Mouse (Mus musculus) adrenal gland (tissue): ENCODE results near the gene Fam131b.

ENCODE experiments used
- intact Hi-C: fragments of 180-260 bp; cut with DNase I; formaldehyde crosslinking; loops from one replicate; pipeline ENCODE4 v1.15.1; 2025
- long read RNA-seq, 2 experiments: library from polyadenylated mRNA; unstranded; transcript quantifications; one replicate each; pipeline ENCODE4 v2.0.0; 2020; ENCODE audit warnings: borderline replicate concordance in 1 of 2; ENCODE audit not compliant: insufficient replicate concordance in 1 of 2

Fam131b gene
- long read RNA-seq, experiment 1, result 0 reads
- long read RNA-seq, experiment 2, result 0 reads

- intact Hi-C loops, result loop anchor here (5.0 to 10.0 kb wide), 2 partner anchors 97 to 560 kb away; no protein-coding TSS in a partner anchor
Measured at GRCm38 (mm10) chr6:42324482-42325267, at the start of gene Fam131b. Gene Fam131b, minus strand, starts transcription at chr6:42324643.

- intact Hi-C loops, result loop anchor here (10.0 kb wide), 1 partner anchor 109 kb away; the partner anchor contains the start of genes Casp2 and Tmem139
Measured at GRCm38 (mm10) chr6:42373669-42374430, 49.4 kb upstream of the Fam131b start.

- intact Hi-C loops, result loop anchor here (10.0 kb wide), 1 partner anchor 108 kb away; the partner anchor contains the start of genes Casp2 and Tmem139
Measured at GRCm38 (mm10) chr6:42372816-42373547, 48.5 kb upstream of the Fam131b start, which contains the start of gene Epha1. Gene Epha1, minus strand, starts transcription at chr6:42373268.

- intact Hi-C loops, result loop anchor here (10.0 kb wide), 1 partner anchor 108 kb away; the partner anchor contains the start of genes Casp2 and Tmem139
Measured at GRCm38 (mm10) chr6:42372421-42372815, 48.0 kb upstream of the Fam131b start.

- intact Hi-C loops, result loop anchor here (10.0 kb wide), 1 partner anchor 107 kb away; the partner anchor contains the start of genes Casp2 and Tmem139
Measured at GRCm38 (mm10) chr6:42372001-42372400, 47.6 kb upstream of the Fam131b start.

GRCm38 (mm10) chr6:42370630-42371363 is 46.4 kb upstream of the Fam131b start:
- intact Hi-C loops, result loop anchor here (10.0 kb wide), 1 partner anchor 106 kb away; the partner anchor contains the start of genes Casp2 and Tmem139

GRCm38 (mm10) chr6:42369870-42370269 is 45.4 kb upstream of the Fam131b start:
- intact Hi-C loops, result loop anchor here (10.0 kb wide), 1 partner anchor 105 kb away; the partner anchor contains the start of genes Casp2 and Tmem139

GRCm38 (mm10) chr6:42365215-42365614 is 40.8 kb upstream of the Fam131b start:
- intact Hi-C loops, result no loop called here

- intact Hi-C loops, result no loop called here
Measured at GRCm38 (mm10) chr6:42364607-42365006, 40.2 kb upstream of the Fam131b start.

- intact Hi-C loops, result no loop called here
Measured at GRCm38 (mm10) chr6:42364066-42364465, 39.6 kb upstream of the Fam131b start.

GRCm38 (mm10) chr6:42362974-42363373 is 38.5 kb upstream of the Fam131b start:
- intact Hi-C loops, result no loop called here

GRCm38 (mm10) chr6:42362497-42362896 is 38.1 kb upstream of the Fam131b start:
- intact Hi-C loops, result no loop called here

- intact Hi-C loops, result no loop called here
Measured at GRCm38 (mm10) chr6:42362074-42362473, 37.6 kb upstream of the Fam131b start.

- intact Hi-C loops, result no loop called here
Measured at GRCm38 (mm10) chr6:42361041-42361895, 36.8 kb upstream of the Fam131b start.

- intact Hi-C loops, result no loop called here
Measured at GRCm38 (mm10) chr6:42360231-42360840, 35.9 kb upstream of the Fam131b start.

- intact Hi-C loops, result no loop called here
Measured at GRCm38 (mm10) chr6:42359364-42360147, 35.1 kb upstream of the Fam131b start.

- intact Hi-C loops, result no loop called here
Measured at GRCm38 (mm10) chr6:42358901-42359300, 34.5 kb upstream of the Fam131b start.

GRCm38 (mm10) chr6:42357901-42358300 is 33.5 kb upstream of the Fam131b start:
- intact Hi-C loops, result no loop called here
